Mouse (Mus musculus): ENCODE measurements at regions not wholly inside any gene's neighbourhood (a gene's known extent, or its start where the extent isn't known, plus 50 kb on each side); places are given as distances from the start of the nearest gene placed in this dataset.

DNA sequence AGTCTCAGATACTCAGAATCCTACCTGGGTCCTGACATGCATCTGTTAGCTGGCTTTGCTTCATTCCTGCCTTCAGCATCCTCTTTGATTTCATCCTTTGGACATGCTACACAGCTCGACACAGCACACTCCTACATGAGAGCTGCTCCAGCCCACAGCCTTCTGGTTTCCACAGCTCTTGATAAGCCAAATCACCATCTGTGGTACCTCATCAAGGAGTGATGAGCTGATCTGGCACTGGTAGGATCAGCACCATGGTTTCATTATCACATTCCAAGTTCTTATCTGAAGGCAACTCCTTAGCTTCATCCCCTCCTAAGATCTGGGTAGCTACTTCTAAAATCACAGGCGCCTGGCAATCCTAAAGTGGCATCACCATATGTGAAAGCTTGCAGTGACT is 248.9 kb upstream of the Rack1 start:
- TF ChIP-seq CTCF (IDR thresholded peaks at IDR 0.05; ENCODE audit: borderline replicate concordance, insufficient read depth, low read length) = no peak
- no peak for TF ChIP-seq POLR2A (IDR thresholded peaks at IDR 0.05; ENCODE audit: low read depth, low read length)

Measured in embryonic fibroblast, embryonic 13.5 days (primary cell).